Mouse (Mus musculus) left cerebral cortex, postnatal 25 days (tissue): ENCODE results near the gene Manba. TPM values are rescaled to one million over a fixed set of nuclear protein-coding genes. Genes with fewer than 3 reads are reported as not detected.

ENCODE experiments used
- DNase-seq, 2 experiments: peaks; one replicate each; pipeline ENCODE4 v3.0.0; 2022; ENCODE audit warnings: low spot score in 2 of 2, mixed read lengths in 1 of 2
- intact Hi-C: fragments of 180-260 bp; cut with DNase I; formaldehyde crosslinking; loops from one replicate; pipeline ENCODE4 v1.15.1; 2025
- total RNA-seq, 2 experiments: library from RNA; stranded (reverse); gene quantifications; 2 replicates each; pipeline ENCODE4 v1.2.3; 2021

Gene Manba
- total RNA-seq, 2 experiments from 2014 or later, result 7.2 to 7.9 TPM

GRCm38 (mm10) chr3:135568633-135569032, 83.2 kb downstream of the Manba start:
- intact Hi-C loops, result loop anchor here (5.0 kb wide), 1 partner anchor 144 kb away; no protein-coding TSS in a partner anchor
- no peak for DNase-seq

- intact Hi-C loops, result no loop called here
- DNase-seq, result no peak
Observed at GRCm38 (mm10) chr3:135571540-135571939, 86.1 kb downstream of the Manba start.

- DNase-seq, result no peak
- intact Hi-C loops, result no loop called here
Observed at GRCm38 (mm10) chr3:135573051-135573450, 87.6 kb downstream of the Manba start.

- DNase-seq, result no peak
- intact Hi-C loops, result no loop called here
Observed at GRCm38 (mm10) chr3:135575126-135575525, 89.7 kb downstream of the Manba start.

- no peak for DNase-seq
- intact Hi-C loops, result no loop called here
Observed at GRCm38 (mm10) chr3:135578588-135579140, 93.3 kb downstream of the Manba start.

GRCm38 (mm10) chr3:135579179-135579578, 93.8 kb downstream of the Manba start:
- DNase-seq, result no peak
- intact Hi-C loops, result no loop called here

GRCm38 (mm10) chr3:135580439-135581275, 95.2 kb downstream of the Manba start:
- no peak for DNase-seq
- intact Hi-C loops, result loop anchor here (5.0 kb wide), 1 partner anchor 178 kb away; no protein-coding TSS in a partner anchor

GRCm38 (mm10) chr3:135581606-135582117, 96.3 kb downstream of the Manba start:
- peak in 1 of 2 experiments; percentile 35 for DNase-seq
- intact Hi-C loops, result loop anchor here (5.0 kb wide), 1 partner anchor 179 kb away; no protein-coding TSS in a partner anchor

GRCm38 (mm10) chr3:135582246-135582645, 96.8 kb downstream of the Manba start:
- DNase-seq, result no peak
- intact Hi-C loops, result loop anchor here (5.0 kb wide), 1 partner anchor 180 kb away; no protein-coding TSS in a partner anchor

- intact Hi-C loops, result no loop called here
- no peak for DNase-seq
Observed at GRCm38 (mm10) chr3:135585482-135585881, 100.1 kb downstream of the Manba start.

GRCm38 (mm10) chr3:135586060-135586459, 100.6 kb downstream of the Manba start:
- no peak for DNase-seq
- intact Hi-C loops, result no loop called here

GRCm38 (mm10) chr3:135586471-135586880, 101.1 kb downstream of the Manba start:
- peak in 1 of 2 experiments; percentile 77 for DNase-seq
- intact Hi-C loops, result no loop called here

GRCm38 (mm10) chr3:135590471-135590870, 105.1 kb downstream of the Manba start:
- intact Hi-C loops, result no loop called here
- no peak for DNase-seq

- intact Hi-C loops, result no loop called here
- no peak for DNase-seq
Observed at GRCm38 (mm10) chr3:135591376-135591775, 106.0 kb downstream of the Manba start.

GRCm38 (mm10) chr3:135592011-135592410, 106.6 kb downstream of the Manba start:
- intact Hi-C loops, result no loop called here
- no peak for DNase-seq

GRCm38 (mm10) chr3:135594238-135594917, 109.0 kb downstream of the Manba start:
- no peak for DNase-seq
- intact Hi-C loops, result no loop called here

GRCm38 (mm10) chr3:135597014-135597413, 111.6 kb downstream of the Manba start:
- DNase-seq, result no peak
- intact Hi-C loops, result no loop called here

- no peak for DNase-seq
- intact Hi-C loops, result no loop called here
Observed at GRCm38 (mm10) chr3:135598355-135598754, 112.9 kb downstream of the Manba start.

GRCm38 (mm10) chr3:135602731-135603130, 117.3 kb downstream of the Manba start:
- intact Hi-C loops, result no loop called here
- no peak for DNase-seq
